Mouse (Mus musculus) inflammation-experienced regulatory T-cells, adult 6 months (primary cell): ENCODE data around the gene Skap1. TPM values are rescaled to one million over a fixed set of nuclear protein-coding genes. Genes with fewer than 3 reads are reported as not detected.
"Not testable (repeated sequence)": the region's sequence is repeated elsewhere in the genome, so short reads cannot be mapped to it uniquely, and the experiment has no call there.

Experiments used
- ATAC-seq: one replicate; pipeline ENCODE4 v1.8.0; 2017
- polyA plus RNA-seq, 3 experiments: library from polyadenylated mRNA; unstranded; fragments of 100-300 nt; shearing (Covaris generic); gene quantifications; one replicate each; pipeline ENCODE4 v1.2.1; 2017

Gene Skap1
- polyA plus RNA-seq, 3 experiments from 2014 or later: 537 to 839 (median 722) TPM

DNA sequence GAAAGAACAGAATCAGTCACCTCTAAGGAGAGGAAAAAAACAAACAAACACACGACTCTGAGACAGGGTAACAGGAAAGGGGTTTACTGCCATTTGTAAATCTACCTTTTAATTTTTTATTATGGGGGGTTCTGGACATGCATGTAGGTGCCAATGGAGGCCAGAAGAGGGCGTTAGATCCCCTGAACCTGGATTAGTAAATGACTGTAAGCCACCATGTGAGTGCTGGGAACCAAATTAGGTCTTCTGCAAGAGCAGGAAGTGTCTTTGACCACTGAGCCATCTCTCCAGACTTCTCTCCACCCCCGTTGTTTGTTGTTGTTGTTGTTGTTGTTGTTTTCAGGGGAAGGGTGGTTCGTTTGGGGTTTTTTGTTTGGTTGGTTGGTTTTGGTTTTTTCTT, 293.0 kb downstream of the Skap1 start:
- ATAC-seq: no peak

DNA sequence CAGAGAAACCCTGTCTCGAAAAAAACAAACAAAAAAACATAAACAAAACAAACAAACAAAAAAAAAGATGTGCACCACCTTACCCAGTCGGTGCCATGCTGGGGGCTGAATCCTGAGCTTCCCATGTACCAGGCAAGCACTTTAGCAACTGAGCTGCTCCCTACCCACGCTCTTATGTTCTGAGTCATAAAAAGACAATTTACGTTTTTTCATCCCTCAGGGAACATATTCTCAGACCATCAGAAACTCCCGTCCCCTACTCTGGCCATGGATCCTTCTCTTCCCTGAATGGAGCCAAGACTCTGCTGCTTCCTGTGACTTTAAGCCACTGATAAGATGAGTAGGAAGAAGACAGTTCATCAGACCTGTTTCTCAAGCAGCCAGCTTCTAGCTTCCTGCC, 294.0 kb downstream of the Skap1 start:
- no peak for ATAC-seq

DNA sequence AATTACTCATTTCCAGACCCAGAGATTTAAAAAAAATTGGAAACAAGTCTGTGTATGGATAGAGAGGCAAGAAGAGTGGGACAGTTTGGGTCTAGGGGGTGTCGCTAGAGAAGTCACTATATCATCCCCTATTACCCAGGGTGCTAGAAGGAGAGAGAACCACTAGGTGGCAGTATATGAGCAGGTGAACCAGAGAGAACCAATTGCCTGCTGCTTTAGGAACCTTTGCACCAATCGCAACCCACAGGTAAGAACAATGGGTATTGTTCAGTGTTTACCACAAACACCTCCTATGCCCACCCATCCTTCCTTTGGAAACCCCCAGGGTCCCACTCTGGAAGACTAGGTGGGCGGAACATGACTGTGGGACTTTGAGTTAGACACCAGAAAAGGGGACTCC, 295.6 kb downstream of the Skap1 start:
- peak; percentile 73 for ATAC-seq

DNA sequence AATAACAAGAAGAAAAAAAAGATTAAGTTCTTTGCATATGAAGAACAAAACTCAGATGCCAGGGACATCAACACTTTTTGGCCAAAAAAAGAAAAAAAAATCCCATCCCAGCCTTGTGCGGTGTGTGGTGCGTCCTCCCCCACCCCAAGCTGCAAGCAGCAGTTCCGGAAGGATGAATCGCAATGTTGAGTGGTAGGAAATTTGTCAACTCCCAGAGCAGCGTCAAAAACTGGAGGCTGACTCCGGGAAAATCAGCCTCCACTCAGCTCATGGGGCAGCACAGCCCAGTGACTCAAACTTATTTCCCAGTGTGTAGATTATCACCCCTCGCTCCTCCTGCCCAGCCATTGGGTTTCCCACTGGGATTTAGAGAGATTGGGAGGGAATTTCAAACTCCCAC, 297.6 kb downstream of the Skap1 start:
- no peak for ATAC-seq

DNA sequence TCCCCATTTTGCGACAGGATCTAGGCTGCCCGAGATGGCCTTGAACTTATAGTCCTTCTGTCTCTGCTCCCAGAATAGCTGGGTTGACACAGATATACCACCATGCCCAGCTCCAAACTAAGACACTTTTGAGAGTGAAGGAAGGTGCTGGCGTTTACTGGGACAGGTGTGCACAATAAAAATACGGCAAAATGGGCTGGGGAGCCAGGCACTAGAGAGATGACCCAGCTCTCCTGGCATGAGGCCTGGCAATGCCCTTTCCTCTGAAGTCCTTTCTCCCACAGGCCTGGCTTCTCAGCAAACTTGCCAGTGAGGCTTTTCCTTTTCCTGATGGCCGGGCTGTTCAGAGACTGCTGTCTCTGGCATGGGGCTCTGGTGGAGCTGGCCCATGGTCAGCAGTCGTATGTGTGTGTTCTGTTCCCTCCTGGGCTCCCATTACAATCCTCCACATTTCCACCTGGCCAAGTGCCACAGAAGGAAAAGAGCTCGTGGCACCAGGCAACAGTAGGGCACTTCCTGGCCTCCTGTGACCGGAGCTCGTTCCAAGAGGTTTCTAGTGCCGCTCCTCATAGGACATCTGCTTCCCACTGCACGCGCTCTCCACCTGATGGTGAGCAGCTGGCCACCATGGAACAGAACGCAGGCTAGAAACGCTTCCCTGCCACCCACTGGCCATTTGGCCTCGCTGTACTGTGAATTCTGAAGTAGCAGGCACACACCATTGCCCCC, 298.5 kb downstream of the Skap1 start:
- no peak for ATAC-seq

DNA sequence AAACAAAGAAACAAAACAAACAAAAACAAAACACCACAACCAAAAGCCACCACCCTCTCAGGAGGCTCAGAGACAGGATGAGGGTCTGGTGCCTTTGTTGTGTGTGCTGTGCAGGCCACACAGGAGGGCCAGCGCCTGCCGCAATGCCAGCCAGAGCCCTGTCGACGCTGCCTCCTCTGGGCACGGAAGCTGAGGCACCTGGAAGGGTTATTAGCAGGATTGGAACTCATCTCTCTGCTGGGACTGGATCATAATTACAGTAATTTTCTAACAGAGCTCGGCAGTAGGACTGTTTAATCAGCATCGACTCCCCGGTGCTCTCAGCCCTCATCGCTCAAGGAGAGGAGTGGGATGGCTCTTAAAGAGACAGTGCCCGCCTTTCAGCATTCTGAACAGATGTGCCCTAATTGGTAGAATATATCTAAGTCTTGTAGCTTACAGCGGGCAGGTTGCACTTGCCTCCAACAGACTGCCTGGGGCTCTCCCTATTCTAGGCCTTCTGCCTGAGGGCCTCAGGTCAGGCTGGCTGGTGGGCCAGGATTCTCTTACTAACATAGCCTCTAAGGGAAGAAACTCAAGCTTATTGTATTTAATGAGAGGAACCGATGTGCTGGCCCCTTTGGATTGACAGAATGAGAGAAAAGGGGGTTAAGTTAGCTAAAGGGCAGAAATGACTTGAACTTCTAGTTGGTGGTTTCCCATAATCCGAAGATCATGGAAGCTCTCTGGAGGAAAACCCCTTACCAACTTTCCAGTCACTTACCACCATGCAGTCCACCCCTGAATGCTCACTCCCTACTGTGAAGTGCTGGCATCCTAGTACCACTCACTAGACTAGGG, 300.3 kb downstream of the Skap1 start:
- ATAC-seq: no peak

DNA sequence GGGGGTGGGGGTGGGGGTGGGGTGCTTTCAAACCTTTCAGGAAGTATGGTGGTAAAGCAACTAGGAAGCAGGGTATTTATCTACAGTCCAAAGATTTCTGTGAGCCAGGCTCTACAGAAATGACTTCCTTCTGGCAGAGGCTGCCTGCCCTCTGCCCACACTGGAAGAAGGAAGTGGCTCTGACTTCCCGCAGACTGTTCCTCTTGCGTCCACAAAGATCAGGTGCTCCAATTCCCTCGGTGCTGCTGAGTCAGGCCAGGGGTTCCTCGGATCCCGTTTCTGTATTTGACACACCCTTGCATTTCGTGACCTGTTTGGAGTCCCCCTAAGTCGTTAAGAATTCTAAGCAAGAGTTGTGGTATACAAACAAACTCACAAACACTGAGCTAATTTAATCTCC, 301.3 kb downstream of the Skap1 start:
- no peak for ATAC-seq

DNA sequence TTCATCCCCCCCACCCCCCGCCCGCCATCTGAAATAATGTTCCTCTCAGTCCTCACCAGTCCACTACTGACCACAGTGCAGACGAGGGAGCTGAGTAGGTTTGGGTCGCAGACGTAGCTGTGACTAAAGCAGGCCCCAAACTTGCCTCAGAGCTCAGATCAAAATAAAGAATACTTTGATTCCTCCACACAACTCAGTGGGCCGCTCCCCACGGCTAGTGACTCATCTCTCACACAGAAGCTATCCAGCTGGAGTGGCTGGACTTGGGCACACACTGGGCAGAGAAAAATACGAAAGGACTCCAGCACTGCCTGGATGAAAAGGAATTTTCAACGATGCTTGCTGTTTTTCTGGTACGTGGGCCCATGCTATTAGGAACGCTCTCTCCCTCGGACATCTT, 302.2 kb downstream of the Skap1 start:
- no peak for ATAC-seq

DNA sequence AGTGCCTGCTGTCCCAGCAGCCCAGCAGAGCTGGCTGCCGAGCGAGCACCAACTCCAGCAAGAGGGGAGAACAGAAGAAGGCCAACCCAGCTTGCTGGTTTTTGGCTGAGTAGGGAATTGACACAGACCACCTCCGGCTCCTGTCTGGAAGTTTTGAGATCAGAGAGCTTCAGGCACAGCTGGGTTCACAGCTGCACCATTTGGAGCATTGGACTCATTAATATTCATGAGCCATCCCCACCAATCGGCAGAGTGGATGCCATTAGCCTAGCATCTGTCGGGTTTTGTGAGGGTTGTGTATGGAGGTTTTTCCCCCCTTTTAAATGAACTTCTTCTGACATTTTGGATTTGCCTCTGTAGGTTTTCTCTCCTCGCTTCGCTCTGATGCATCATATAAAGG, 302.7 kb downstream of the Skap1 start:
- no peak for ATAC-seq

DNA sequence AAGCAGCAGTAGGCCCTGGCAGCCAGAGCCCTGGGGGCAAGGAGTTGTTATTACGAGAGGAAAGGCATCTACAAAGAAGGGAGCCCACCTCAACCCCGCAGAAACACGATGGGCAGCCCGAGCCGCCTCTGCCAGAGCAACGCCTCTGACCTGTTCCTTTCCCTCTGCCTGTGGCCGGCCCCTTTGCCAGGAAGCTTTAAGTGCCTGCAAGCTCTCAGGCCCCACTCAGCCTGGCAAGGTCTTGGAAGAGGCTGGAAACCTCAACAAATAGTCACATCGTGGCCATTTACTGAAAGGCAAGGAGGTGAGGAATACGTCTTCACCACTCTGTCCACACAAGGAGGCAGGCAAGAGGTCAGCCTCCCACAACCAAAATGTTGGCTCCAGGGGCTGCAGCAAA, 303.8 kb downstream of the Skap1 start:
- no peak for ATAC-seq

DNA sequence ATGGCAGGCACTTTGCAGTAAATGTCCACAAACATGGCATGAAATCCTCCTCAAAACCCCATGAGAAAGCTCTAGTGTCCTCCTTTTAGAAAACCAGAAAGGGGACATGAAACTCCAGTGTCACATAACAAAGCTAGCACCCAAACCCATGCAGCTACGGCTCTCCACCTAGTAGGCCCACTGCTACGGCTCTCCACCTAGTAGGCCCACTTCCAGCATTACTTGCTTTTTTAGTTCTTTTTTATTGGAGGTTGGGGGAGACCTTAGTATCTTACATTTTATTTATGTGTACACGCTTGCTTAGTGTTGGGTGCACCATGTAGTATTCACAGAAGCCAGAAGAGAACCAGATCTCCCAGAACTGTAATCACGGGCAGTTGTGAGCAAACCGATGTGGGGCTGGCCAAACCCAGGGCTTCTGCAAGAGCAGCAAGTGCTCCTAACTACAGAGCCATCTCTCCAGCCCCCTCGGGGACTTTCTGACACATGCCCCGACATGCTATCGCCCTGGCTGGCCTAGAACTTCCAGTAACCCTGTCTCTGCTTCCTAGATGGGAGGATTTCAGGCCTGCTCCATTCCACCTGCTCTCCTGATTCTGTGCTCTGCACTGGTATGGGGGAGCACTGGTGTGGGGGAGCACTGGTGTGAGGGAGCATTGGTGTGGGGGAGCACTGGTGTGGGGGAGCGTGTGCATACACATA, 307.0 kb downstream of the Skap1 start:
- no peak for ATAC-seq

DNA sequence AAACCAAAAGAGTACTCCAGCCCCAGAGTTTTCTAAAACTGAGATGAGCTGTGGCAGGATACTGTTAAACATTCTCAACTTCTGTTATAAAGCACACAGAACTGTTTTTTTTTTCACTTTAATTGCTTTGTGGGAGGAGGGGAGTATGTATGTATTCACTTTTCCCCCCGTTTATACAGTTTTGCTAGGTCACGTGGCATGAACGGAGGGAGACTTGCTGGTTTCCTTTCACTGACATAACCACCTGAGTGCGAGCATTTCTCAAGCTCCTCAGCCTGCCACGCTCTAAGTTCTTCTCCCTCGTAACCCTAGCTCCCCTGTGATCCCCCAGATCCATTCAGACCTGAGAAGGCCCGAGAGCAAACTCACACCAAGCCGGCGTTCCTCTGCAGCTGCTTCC, 308.0 kb downstream of the Skap1 start:
- no peak for ATAC-seq

DNA sequence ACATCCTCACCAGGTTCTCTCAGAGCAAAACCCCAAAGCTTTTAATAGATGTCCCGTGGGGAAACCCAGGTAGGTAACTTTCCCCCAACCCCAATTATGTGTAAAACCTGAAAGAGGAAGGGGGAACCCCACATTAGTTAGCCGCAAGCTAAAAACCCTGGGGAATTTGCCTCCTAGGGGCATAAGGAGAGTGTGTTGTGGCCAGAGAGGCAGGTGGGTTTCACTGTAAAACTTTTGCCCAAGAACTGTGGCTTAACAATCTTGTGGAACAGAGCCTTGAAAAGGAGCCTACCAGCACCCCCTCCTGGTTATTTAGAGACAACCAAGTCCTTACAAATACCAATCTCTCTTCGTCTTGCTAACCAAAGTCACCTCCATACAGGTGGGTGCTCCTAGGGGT, 310.1 kb downstream of the Skap1 start:
- no peak for ATAC-seq

DNA sequence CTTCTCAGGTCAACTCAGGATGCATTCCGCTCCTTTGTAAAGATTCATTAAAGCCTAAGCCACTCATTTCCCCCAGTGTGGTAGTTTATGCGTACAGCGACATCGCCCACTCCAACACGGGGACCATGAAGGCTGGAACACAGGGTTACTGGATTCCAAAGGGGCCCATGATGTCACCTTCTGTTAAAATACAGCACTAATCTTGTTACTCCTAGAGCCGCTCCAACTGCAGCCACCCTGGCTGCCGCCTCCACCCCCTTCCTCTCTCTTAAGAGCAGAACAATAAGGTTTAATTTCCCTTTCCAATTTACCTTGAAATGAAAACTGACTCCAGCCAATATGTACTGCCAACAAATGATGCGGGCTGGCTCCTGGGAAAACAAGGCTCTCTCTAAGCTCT, 310.7 kb downstream of the Skap1 start:
- no peak for ATAC-seq

DNA sequence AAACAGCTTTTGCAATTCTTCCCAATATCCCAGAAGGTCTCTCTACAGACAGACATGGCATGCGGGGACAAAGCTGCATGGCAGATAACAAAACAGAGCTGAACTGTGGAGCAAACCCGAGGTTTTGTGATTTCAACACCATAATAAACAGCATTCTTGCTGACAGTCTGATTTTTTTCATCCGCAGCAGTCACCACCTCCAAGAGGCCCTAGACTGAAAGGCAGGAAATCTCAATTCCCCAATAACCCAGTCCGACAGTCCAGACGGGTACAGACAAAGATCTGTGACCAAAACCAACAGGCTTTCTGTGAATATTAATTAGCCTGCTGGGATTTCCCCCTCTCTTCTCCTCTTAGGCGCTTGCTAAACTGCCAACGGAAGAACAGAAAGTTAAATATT, 311.3 kb downstream of the Skap1 start:
- ATAC-seq: peak; percentile 10

DNA sequence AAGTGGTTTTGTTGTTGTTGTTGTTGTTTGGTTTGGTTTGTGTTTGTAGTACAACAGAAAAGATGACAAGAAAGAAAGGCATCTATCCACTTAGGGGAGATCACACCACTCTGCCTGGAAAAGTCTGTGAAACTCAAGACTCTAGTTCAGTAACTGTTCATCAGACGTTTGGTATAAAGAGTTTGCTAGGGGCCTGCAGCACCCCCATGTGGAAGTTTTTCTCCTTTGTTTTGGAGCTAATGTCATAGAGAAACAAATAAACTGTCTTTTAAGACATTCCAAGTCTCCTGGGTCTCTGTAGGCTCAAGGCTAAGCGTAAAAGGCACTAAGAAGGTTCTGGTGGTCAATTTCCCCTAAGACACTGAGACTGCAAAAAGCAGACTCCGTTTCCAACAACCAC, 311.7 kb downstream of the Skap1 start:
- no peak for ATAC-seq

DNA sequence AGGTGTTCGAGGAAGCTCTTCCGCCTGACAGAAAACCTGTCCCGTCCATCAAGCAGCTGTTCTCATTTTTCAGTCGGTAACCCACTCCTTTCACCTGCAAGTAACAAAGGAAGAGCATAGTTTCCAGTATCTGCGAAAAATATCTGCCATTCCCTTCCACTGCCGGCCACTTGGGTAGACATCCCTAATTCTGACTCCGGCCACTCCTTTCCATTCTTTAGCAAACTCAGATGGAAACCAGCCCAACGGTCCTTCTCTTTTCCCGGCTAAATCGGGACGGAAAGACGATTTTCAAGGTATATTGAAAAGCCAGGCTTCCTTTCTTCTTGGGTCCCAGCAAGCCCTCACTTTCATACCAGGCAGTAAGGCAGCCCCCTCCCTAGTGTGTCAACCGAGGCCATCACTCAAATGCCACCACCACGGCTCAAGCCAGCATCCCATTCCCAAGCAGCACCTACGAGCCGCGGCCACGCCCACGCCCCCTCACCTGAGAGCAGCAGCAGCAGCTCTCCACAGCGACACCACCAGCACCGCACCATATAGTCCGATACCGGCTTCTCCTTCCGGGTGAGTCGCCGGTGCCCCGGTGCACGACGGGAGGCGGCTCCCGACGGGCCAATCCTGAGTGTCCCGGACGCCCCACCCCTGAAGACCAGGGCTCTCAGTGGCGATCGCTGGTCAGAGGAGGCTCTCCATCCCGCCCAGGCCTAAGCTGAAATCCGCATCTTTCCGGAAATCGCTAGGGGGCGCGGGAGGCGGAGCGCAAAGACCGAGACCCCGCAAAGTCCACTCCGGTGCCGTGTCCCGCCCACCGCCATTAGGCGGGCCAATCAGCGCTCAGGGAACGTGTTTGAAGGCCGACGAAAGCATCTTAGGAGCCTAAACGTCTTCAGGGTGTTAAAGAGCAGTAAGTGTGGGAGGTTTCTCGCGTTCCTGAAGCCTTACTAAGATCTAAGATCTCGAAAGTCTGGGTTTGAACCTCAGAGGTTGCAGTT, 312.9 kb downstream of the Skap1 start, which contains the start of gene Snx11:
TSS of gene Snx11 (minus strand) at position 592 of the 995 bp plus-strand sequence.
- peak; percentile 92 for ATAC-seq

DNA sequence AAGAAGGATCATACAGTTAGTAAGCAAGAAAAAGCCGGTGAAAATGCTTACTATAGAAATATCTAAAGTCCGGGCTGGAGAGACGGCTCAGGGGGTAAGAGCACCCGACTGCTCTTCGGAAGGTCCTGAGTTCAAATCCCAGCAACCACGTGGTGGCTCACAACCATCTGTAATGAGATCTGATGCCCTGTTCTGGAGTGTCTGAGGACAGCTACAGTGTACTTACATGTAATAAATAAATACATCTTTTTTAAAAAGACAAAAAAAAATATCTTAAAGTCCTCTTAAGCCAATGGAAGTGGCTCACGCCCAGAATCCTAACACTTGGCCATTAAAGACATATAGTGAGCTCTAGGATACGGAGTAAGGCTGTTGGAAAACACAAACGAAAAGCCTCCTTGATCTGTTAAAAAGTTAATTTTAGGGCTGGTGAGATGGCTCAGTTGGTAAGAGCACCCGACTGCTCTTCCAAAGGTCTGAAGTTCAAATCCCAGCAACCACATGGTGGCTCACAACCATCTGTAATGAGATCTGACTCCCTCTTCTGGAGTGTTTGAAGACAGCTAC, 313.8 kb downstream of the Skap1 start:
- not testable (repeated sequence) for ATAC-seq

DNA sequence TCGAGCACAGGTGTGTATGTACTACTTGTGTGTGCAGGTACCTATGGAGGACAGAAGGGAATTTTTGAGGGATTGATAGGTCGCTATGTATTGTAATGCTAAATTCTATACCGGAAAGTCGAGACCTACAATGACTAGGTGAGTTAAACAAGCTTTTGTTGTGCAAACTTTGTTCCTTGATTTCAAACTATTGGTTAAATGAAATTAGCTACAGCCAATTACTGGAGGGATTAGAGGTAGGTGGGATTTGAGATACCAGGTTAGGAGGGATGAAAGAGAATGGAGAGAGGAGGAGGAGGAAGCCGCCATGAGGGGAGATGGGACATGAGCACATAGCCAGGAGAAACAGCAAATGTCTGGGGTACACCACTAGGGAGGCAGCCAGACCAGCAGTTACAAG, 315.9 kb downstream of the Skap1 start:
- ATAC-seq: no peak

DNA sequence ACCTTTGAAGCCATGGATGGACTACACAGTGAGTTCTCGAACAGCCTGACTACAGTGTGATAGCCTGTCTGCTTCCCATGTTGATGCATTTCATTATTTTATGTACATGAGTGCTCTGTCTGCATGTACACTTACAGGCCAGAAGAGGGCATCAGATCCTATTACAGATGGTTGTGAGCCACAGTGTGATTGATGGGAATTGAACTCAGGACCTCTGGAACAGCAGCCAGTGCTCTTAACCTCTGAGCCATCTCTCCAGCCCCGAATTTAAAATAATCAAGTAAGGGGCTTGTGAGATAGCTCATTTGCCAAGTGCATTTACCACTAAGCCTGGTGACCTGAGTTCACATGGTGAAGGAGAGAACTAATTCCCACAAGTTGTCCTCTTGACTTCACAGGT, 317.0 kb downstream of the Skap1 start:
- no peak for ATAC-seq

DNA sequence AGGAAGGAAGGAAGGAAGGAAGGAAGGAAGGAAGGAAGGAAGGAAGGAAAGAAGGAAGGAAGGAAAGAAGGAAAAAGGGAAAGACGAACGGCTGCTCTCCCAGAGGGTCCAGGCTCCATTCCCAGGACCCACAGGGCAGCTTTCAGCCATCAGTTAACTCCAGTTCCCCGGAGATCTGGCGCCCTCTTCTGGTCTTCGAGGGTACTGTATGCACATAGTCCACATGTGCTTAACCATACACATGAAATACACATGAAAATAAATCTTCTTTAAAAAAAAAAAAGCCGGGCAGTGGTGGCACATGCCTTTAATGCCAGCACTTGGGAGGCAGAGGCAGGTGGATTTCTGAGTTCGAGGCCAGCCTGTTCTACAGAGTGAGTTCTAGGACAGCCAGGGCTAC, 320.5 kb downstream of the Skap1 start:
- ATAC-seq: not testable (repeated sequence)
